Mouse (Mus musculus): ENCODE data around the gene Gm42674.
A peak's percentile ranks its signal among the peaks of the same experiment; 100 is the strongest.

Gm42674 gene

GRCm38 (mm10) chr3:90601486-90602110, at the start of gene Gm42674:
Gm42674 (plus strand) TSS chr3:90601904.
- DNase-seq = no peak

DNA sequence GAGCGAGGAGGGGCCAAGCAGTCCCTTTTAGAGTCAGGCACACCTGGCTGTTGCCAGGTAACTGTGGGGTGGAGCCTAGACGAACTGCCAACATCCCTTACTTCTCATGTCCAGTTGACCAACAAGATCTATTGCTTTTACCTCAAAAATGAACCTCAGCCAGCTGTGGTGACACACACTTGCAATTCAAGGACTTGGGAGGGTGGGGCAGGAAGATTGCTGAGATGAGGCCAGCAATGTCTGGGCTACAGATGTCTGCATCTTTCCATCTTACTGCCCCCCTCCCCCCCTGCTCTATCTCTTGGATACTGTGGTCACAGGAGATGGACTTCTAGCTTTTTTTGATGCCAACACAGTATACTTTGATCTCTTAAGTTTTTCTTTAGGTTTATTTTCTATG, 49.5 kb upstream of the Gm42674 start:
- DNase-seq = no peak

DNA sequence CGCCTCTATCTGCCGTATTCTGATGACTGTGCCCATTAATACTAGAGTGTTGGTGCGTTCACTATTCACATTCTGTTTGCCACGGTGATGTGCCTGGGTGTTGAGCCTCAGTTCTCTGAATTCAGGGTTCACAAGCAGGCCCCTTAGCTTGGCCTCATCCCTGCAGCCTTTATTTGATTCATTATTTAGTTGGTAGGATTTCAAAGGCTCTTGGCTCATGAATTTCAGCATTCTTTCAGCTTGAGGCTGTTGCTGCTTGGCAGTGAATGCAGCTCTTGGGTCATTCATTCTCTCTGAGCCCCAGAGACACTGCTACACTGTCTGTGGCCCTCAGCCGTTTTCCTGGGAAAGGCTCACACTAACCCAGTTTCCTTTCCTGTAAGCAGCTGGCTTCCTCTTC, 45.8 kb upstream of the Gm42674 start:
- no peak for DNase-seq

- no peak for DNase-seq
Measured at GRCm38 (mm10) chr3:90560008-90560628, 41.6 kb upstream of the Gm42674 start, which contains the start of gene S100a3. S100a3 (plus strand) TSS chr3:90560578.

GRCm38 (mm10) chr3:90574691-90575090, 27.0 kb upstream of the Gm42674 start:
- DNase-seq = no peak

GRCm38 (mm10) chr3:90575320-90575719, 26.4 kb upstream of the Gm42674 start:
- DNase-seq = no peak

DNA sequence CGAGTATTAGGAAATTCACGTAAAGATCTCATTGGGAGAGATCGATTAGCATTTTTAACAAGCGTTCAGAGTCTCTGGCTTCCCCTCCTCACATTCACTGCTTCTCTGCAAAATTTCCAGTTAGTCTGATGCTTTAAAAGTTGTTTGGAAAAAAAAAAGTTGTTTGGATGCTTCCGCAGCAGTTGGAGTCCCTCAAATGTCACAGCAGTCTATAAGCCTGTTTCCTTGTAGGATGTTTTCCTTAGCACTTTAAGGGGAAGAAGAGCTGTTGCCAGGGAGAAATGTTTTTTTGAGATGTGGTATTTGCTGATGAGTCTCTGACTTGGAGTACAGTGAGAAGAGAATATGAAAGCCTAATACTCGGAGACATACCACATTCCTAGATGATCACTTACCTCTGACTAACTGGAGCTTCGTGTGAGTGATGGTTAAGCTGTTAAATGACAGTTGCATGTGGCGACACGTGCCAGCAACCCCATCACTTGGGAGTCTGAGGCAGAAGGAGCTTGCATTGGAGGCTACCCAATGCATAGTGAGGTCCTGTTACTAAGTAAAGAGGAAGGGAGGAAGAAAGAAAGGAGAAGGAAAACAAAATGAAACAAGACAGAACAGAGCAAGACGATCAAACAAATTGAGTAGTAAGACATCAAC, 25.2 kb upstream of the Gm42674 start:
- no peak for DNase-seq

DNA sequence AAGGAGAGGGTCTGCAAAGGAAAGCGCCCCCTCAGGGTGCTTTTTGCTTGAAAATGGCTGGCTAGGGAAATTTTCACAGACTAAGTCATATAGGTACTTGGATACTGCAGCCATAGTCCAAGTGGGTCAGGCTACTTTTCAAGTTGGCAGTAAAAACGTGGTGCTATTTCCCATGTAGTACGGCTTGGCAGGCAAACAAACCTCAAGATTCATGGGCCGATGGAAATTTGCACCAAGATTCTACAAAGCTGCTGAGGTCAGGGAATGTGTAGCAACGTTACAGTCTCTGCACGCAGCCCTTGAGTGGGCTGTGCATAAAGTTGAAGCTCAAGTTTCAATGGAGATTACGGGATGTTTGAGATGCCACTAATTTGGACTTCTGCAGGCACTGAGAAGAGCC, 22.3 kb upstream of the Gm42674 start:
- DNase-seq = no peak

DNA sequence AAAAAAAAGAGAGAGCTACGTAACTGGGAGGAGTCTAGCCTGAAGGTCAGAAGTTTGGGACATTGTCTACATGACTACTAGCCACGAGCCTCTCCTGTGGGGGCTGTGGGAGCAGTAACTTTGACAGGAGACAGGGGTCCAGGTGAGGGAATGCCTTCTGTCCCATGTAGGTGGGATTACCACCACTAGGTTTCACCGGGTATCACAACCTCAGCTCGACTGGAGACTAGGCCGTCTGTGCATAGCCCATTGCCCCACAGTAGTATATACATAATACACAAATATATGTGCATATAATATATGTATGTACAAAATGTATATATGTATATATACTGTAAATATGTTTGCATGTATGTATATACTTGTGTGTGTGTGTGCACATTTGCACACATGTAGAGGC, 20.6 kb upstream of the Gm42674 start:
- DNase-seq = no peak

DNA sequence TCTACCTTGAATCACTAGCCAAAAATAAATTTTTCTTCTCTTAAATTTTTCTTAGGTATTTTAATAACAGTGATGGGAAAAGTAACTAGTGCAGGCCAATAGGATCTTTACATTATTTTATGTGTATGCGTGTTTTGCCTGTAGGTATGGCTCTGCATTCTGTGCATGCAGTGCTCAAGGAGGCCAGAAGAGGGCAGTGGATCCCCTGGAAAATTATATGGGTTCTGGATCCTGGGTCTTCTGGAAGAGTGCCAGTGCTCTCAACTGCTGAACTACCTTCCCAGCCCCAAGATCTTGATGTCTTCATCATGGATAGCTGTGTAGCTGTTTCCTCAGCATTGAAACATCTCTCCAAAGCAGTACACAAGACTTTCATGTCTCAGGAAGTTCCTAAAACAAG, 19.5 kb upstream of the Gm42674 start:
- DNase-seq = no peak

- no peak for DNase-seq
Measured at GRCm38 (mm10) chr3:90582556-90582955, 19.1 kb upstream of the Gm42674 start.

GRCm38 (mm10) chr3:90583893-90584292, 17.8 kb upstream of the Gm42674 start:
- DNase-seq = no peak

- peak; percentile 43 for DNase-seq
Measured at GRCm38 (mm10) chr3:90585595-90585994, 16.1 kb upstream of the Gm42674 start.

DNA sequence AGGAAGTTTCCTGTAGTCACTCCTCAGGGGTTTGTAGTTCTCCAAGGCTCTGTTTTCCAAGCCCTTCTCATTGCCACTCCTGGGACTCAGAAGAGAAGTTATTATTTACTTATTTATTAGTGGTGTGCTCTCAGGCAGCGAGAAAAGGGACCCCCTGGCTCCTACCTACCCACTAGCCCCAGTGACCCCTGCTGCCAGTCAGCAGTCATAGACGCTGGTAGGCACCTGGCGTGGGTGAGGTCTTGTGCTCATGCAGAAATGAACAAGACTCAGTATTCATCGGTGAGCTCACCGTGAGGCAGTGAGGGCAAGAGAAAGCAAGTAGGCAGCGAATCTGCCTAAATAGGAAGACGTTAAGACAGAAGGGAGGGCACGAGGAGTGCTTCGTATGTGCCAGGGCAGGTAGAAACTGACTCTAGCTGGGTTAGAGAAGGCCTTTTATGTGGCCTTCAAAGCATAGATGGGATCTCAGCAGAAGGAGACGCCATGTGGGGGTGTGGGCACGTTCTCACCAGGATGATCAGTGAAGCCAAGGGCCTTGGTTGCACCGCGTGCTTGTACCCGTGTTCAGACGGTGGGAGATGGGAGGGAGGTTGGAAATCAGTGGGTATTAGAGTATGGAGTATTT, 15.6 kb upstream of the Gm42674 start:
- no peak for DNase-seq

DNA sequence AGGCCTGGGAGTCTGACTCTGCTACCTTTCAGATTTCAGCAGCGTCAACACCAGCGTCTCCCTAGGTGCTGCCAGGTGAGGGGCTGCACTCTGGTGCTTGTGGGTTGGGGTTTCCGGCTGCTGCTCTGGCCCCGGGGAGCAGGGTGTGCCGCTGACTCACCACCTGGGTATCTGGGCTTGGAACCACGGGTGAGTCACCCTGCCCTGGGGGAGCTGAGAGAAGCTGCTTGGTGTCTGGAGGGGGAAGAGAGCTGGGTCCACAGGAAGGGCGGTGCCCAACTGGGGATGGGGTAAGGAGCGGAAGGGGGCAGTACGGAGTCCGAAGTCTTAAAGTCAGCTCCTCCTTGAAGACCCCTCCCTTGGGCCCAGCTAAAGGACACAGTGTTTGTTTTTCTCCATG, 14.8 kb upstream of the Gm42674 start:
- DNase-seq = peak; percentile 43

GRCm38 (mm10) chr3:90587361-90588101, 14.2 kb upstream of the Gm42674 start:
- DNase-seq = no peak

- no peak for DNase-seq
Measured at GRCm38 (mm10) chr3:90589390-90589789, 12.3 kb upstream of the Gm42674 start.

GRCm38 (mm10) chr3:90589947-90590346, 11.8 kb upstream of the Gm42674 start, which contains the start of gene S100a2:
S100a2 (plus strand) TSS chr3:90590247.
- DNase-seq = no peak

GRCm38 (mm10) chr3:90594466-90594865, 7.2 kb upstream of the Gm42674 start:
- DNase-seq = no peak

DNA sequence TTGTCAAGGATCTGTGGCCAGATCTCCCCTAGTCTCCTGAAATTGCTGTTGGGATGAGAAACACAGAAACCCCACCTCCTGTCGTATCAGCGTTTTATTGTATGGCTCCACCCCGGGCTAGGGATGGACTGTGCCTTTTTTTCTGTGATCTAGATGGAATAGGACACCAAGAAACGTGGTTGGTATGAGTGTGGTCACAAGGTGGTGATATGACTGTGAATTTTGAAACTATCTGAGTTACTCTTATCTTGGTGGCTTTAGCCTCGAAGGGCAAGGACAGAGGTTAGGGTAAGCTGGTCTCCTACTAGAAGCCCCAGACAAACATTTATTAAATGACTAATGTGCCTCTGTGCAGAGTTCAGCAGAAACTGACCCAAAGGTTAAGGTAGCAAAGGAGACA, 6.1 kb upstream of the Gm42674 start:
- no peak for DNase-seq

GRCm38 (mm10) chr3:90596810-90597209, 4.9 kb upstream of the Gm42674 start:
- DNase-seq = no peak

DNA sequence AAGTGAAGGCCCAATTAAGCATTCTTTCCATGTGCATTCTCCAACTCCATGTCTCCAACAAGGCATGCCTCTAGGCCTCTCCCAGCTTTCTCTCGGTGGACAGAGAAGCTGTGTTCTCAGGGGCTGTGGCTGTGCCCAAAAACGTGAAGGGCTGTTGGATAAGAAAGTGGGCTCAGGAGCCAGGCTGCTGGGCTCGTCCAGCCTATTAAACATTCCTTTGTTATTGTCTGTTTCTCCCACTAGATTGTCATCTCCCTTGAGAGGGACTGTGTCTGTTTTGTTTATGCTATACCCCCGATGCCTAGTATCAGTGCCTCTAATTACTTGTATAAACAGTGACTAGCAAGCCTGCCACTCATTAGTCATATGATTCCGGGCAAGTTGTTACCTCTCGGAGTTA, 4.0 kb upstream of the Gm42674 start:
- DNase-seq = no peak

DNA sequence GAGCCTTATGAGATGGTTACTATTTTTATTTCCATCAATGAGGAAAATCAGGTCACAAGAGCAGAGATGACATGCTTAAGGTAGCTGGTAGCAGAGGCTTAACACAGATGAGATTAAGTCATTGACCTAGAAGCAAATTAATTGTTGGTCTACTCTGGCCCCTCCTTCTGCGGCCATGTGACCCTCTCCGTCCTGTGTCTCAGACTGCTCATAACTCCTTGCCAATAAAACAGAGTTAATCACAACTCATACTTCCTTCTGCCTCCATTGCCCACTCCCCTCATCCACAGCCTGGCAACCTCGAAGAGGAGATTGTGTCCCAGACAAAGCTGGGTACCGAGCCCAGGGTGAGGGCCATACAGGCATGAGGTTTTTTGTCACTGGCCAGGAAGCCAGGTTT, 3.5 kb upstream of the Gm42674 start:
- DNase-seq = no peak

Measured in liver (tissue).